Mouse (Mus musculus) right cerebral cortex, postnatal 10 days (tissue): ENCODE results near the gene Csnk1d.

Experiments
- DNase-seq, 2 experiments: peaks; one replicate each; pipeline ENCODE4 v3.0.0; 2021; ENCODE audit warnings: low spot score in 2 of 2

Csnk1d gene

GRCm38 (mm10) chr11:120951731-120952730 is 39.1 kb downstream of the Csnk1d start:
- no peak for DNase-seq

- DNase-seq = no peak
Observed at GRCm38 (mm10) chr11:120951237-120951636, 39.9 kb downstream of the Csnk1d start.

DNA sequence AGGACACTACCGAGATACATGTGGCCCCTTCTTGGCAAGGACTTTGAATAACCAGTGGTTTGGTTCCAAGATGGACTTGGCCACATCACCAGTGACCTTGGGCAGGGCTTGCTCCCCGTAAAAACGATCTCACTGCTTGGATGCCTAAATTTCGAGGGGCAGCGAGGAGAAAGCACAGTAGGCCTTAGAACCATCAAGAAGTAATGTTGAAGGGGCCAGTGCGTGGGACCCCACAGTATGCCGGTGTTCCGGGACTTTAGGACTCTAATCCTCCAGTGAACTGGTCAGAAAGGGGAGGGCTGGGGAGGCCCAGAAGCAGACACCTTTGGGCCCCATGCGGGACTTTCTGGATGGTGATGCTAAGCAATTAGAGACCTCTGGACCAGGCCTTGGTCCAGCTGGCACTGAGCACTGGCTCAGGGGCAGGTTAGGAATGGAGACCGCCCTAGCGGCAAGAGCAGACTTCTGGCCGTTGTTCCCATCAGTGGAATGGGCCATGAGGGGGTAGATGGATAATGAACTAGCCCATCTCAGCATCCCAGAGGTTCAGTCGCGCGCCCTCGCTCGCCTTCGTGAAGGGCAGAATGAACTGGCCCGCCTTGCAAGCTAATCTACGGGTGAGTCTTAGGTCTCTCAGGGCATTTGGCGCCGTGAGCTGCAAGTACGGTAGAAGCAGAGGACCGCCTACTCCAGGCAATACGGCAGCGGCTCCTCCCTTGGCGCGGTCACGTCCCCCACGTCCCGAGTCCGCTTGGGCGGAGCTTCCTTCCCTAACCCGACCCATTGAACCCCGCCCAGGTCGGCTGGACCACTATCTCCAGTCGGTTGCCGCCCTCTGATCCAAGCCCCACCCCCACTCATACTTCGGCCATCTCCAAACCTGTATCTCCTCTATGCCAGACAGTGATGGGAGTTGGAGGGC is 40.6 kb downstream of the Csnk1d start:
- DNase-seq = peak; percentile 82

DNA sequence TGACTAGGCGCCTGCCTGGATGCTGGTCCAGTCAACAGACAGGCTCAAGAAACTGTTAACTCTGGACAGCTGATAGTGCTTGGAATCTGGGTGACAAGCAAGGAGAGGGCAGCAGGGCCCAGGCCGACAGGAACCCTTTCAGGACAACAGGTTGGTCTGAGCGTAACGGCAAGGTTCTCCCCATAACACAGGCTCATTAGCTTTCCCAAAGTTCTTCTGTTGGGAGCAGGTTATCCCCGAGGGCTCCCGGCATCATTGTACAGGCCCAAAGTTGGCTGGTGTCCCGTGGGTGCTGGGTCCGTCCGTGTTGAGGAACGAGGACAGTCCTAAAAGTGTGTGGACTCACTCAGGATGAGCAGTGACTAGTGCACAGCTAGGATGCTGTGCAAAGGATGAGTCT is 41.3 kb downstream of the Csnk1d start:
- DNase-seq = no peak

- DNase-seq = no peak
Observed at GRCm38 (mm10) chr11:120948861-120949851, 42.0 kb downstream of the Csnk1d start.

- DNase-seq = no peak
Observed at GRCm38 (mm10) chr11:120948328-120948727, 42.8 kb downstream of the Csnk1d start, which contains the start of gene Slc16a3. Slc16a3 (plus strand) TSS chr11:120948480.

GRCm38 (mm10) chr11:120945926-120946325 is 45.2 kb downstream of the Csnk1d start:
- DNase-seq = no peak

GRCm38 (mm10) chr11:120945266-120945665 is 45.9 kb downstream of the Csnk1d start:
- no peak for DNase-seq

GRCm38 (mm10) chr11:120940959-120941358 is 50.2 kb downstream of the Csnk1d start:
- DNase-seq = no peak

DNA sequence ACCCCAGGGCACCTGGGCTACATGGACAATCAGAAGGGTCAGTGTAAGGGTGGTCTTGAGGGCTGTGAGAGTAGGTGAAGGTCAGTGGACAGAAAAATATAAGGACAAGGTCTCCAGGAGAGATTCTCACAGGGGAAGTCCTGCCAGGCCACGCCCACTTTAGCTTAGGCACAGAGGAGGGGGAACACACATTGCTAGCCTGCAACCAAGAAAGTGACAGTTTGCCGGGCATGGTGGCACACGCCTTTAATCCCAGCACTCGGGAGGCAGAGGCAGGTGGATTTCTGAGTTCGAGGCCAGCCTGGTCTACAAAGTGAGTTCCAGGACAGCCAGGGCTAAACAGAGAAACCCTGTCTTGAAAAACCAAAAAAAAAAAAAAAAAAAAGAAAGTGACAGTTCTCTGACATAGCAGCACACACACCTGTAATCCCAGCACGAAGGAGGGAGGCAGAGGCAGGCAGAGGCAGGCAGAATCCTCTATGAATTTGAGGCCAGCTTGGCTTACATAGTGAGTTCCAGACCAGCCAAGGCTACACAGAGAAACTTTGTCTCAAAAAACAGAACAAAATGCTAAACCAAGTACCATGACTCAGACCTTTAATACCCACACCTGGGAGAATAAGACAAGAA is 51.3 kb downstream of the Csnk1d start:
- DNase-seq = no peak

DNA sequence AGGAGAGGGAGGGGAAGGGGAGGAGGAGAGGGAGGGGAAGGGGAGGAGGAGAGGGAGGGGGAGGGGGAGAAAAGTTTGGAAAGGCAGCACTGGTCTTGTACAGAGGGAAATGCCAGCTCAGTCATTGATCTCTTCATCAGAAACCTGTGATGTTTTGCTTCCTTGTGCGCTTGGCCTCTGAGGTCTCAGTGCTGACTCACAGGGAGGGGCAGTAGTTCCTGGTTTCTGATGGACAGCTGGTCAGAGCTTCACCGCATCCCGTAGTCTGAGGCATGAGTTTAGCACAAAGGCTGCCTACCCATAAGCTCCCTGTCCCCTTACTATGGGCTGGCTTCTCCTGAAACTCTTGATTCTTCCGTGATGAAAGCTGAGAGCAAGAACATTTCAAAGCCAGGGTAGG is 52.3 kb downstream of the Csnk1d start:
- DNase-seq = no peak

DNA sequence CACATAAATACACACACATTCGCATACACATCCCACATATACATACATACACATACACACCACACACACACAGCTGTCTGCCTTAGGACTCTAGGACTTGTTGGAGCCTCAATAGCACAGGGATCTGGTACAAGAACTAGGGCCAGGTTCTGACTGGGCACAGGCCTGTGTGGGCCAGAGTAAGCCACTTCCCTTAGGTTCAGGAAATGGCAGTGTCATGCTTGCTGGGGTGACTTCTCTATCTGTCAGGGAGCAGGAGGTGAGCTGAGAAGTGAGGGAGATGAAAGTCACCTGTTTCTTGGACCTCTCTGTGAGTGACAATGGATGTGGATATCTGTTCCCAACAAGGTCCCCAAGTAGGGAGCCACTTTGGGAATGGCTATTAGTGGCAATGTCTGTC is 53.2 kb downstream of the Csnk1d start:
- DNase-seq = no peak

DNA sequence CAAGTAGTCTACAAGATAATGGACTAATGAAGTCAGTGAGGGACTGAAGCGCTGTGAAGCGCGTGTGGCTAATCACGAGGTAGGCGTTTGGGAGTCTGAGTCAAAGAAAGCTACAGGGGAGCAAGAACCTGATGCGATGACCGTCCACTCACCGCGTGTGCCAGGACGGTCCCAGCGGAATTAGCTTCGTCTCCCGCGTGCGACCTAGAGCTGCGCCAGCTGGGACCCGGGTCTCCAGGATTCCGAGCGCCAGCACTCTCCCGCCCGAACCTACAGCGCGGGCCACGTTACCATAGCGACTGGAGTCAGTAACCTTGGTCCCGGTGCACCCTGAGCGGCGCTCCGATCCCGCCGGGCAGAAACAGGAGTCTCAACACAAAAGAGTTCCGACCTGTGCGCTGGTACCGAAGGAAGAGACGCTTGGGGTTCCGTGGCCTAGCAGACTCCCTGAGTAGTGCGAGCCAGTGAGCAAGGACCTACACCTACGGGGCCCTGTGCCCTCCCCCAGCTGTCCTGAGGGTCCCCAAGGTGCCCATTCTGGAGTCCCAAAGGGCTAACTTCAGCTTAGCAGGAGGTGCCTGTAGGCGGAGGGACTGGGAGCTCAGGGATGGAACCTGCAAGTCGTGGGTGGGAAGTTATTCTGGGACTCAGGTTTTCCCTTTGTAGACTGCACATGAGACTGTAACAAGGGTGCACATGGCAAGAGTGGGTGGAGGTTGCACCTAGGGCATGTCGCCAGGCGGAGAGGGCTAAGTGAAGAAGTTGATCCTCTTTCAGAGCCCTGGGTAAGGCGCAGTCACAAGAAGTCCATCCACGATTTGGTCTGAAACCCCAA is 58.3 kb downstream of the Csnk1d start, which contains the start of gene Ccdc57:
TSS of gene Ccdc57 (minus strand) at position 309 of the 835 bp plus-strand sequence.
- DNase-seq = peak; percentile 95

DNA sequence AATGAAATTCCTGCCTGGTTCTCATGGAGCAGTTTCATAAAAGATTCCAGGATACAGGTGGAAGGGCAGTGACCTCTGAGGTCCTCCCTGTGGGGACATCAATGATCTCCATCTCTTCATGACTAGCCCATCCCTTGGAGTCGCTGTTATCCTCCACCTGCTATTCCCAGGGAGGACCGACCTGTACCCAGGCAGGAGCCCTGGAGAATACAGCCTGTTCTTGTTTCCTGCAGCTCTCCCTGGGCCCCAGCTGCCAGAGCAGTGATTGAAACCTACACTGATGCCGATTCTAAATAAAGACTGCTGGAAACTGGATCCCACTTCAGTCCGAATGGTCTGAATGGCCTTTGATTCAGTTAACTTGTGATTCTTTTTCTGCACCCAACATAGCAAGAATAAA is 59.7 kb downstream of the Csnk1d start:
- no peak for DNase-seq

DNA sequence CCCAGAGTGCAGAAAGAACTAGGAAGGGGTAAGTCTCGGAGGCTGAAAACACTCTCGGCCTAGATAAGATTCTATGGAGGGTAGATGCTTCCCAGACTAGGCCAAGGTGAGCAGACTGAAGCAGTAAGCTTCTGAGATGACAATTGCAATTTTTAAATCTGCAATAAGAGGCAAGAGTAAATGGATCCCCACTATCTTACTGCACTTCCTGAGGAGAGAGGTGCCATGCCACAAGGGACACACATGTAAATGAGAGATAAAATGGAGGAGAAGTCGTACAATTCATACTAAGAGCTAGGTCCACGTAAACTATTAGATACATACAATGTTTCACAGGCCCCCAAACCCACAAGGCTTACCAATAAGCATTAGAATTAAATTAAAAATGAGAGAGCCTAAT is 62.7 kb downstream of the Csnk1d start:
- DNase-seq = no peak

- DNase-seq = no peak
Observed at GRCm38 (mm10) chr11:120922528-120922927, 68.6 kb downstream of the Csnk1d start.

GRCm38 (mm10) chr11:120917756-120918155 is 73.4 kb downstream of the Csnk1d start:
- DNase-seq = no peak

DNA sequence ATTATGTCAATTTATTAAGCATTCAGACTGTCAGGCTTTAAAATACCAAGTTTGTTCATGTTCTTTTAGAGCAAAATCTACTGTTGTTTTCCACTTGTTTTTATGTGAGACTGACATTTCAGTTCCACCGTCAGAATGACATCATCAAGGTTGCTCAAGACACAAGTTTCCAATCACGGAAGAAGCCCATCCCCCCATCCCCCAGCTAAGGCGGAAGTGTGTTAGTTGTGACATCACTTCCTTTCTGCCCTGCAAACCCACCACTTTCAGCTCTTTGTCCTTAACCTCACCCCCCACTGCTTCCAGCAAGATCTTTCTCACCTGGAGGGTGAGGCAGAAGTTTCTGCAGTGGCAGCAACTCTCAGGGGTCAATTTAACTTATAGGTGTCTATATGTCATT is 74.7 kb downstream of the Csnk1d start:
- DNase-seq = no peak

GRCm38 (mm10) chr11:120913796-120914195 is 77.3 kb downstream of the Csnk1d start:
- no peak for DNase-seq
